Comparison of ENCODE assay signal across 10 mouse cellular contexts in the genomic region with DNA sequence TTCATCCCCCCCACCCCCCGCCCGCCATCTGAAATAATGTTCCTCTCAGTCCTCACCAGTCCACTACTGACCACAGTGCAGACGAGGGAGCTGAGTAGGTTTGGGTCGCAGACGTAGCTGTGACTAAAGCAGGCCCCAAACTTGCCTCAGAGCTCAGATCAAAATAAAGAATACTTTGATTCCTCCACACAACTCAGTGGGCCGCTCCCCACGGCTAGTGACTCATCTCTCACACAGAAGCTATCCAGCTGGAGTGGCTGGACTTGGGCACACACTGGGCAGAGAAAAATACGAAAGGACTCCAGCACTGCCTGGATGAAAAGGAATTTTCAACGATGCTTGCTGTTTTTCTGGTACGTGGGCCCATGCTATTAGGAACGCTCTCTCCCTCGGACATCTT. TPM values are rescaled to one million over a fixed set of nuclear protein-coding genes. Genes with fewer than 3 reads are reported as not detected.
DNase-seq lines count a peak whose midpoint lies in the region; ATAC-seq and TF ChIP-seq lines count a peak whose summit lies in the region.
"Had no signal": no experiment of that assay in that cellular context is flagged by ENCODE, and none has a peak within 500 bp of the region (broad histone marks: within the 10 kb centered on the region; RNA-seq: fewer than 3 reads in every experiment).

No protein-coding gene starts in this region.

- H3K9me3 ChIP-seq in kidney, postnatal 0 days (replicated peaks; ENCODE audit: low read length) = no peaks in the 10 kb centered on the region
- no peaks in the 10 kb centered on the region for H3K9me3 ChIP-seq in ES-E14 (ENCODE audit: control insufficient read depth, insufficient read depth, low read depth, low read length)
- no peaks in the 10 kb centered on the region for H3K9me3 ChIP-seq in forebrain, embryonic 12.5 days
- no peaks in the 10 kb centered on the region for H3K9me3 ChIP-seq in midbrain, embryonic 14.5 days (ENCODE audit: control insufficient read depth, low read length)
- H3K9me3 ChIP-seq: heart, embryonic 15.5 days had no signal

- H3K9ac ChIP-seq in kidney, postnatal 0 days (ENCODE audit: low read depth, low read length) = no peak overlapping the region
- peak overlapping the region; percentile 4; the same call in 1 of the 2 replicates for H3K9ac ChIP-seq in ES-E14 (ENCODE audit: insufficient read depth, low read depth, low read length, poor library complexity, severe bottlenecking)
- no peak overlapping the region for H3K9ac ChIP-seq in forebrain, embryonic 12.5 days
- H3K9ac ChIP-seq in midbrain, embryonic 14.5 days (replicated peaks; ENCODE audit: low read length) = no peak overlapping the region
- H3K9ac ChIP-seq: heart, embryonic 15.5 days; liver, embryonic 14.5 days had no signal

- TF ChIP-seq CTCF in kidney, postnatal 0 days (IDR thresholded peaks at IDR 0.05; ENCODE audit: low read depth) = no peak

- DNase-seq in kidney, postnatal 0 days (ENCODE audit: low spot score) = no peak
- DNase-seq in kidney, adult 11 months = no peak
- no peak for DNase-seq in ES-E14 (ENCODE audit: low read depth, low spot score)
- no peak for DNase-seq in midbrain, embryonic 14.5 days
- DNase-seq in layer of hippocampus, postnatal 10 days (ENCODE audit: low spot score in 2 of 2) = no peak
- no peak for DNase-seq in frontal cortex, postnatal 10 days (ENCODE audit: low spot score in 2 of 2)

- no peak for ATAC-seq in kidney, postnatal 0 days (replicated peaks; ENCODE audit: low FRiP score, low read depth)
- no peak for ATAC-seq in forebrain, embryonic 12.5 days (ENCODE audit: low FRiP score)
- ATAC-seq in midbrain, embryonic 14.5 days (ENCODE audit: low FRiP score, low TSS enrichment) = no peak
- no peak for ATAC-seq in erythroblast, adult 5-6 weeks (replicated peaks; ENCODE audit: low FRiP score, poor library complexity, severe bottlenecking)

- in situ Hi-C loops in ES-E14 (cut with MboI; ENCODE audit: low sequenced_read_pairs in 2 of 2, unreplicated experiment in 2 of 2) = no loop called here

- 75% methylated on average over 12 of the region's 12 CpGs for WGBS in kidney, postnatal 0 days
- 75% methylated on average over 12 of the region's 12 CpGs for WGBS in forebrain, embryonic 12.5 days
- WGBS in midbrain, embryonic 14.5 days = 59% methylated on average over 12 of the region's 12 CpGs

- no peaks in the 10 kb centered on the region for H3K27me3 ChIP-seq in kidney, postnatal 0 days (ENCODE audit: insufficient read depth, low read length)
- no peaks in the 10 kb centered on the region for H3K27me3 ChIP-seq in forebrain, embryonic 12.5 days
- H3K27me3 ChIP-seq in midbrain, embryonic 14.5 days (ENCODE audit: control insufficient read depth, insufficient read depth, low read length) = no peaks in the 10 kb centered on the region
- H3K27me3 ChIP-seq: heart, embryonic 15.5 days had no signal

- no peak overlapping the region for H3K4me2 ChIP-seq in kidney, postnatal 0 days (ENCODE audit: low read length)
- H3K4me2 ChIP-seq in forebrain, embryonic 12.5 days = no peak overlapping the region
- H3K4me2 ChIP-seq in midbrain, embryonic 14.5 days (ENCODE audit: low read length) = no peak overlapping the region
- H3K4me2 ChIP-seq: heart, embryonic 15.5 days had no signal

- peaks cover 13% of the 10 kb centered on the region; the same call in 1 of the 2 replicates for H3K36me3 ChIP-seq in kidney, postnatal 0 days (ENCODE audit: insufficient read depth, low read length)
- peaks cover 19% of the 10 kb centered on the region for H3K36me3 ChIP-seq in ES-E14 (ENCODE audit: control insufficient read depth, insufficient read depth, low read length, poor library complexity, severe bottlenecking)
- H3K36me3 ChIP-seq in forebrain, embryonic 12.5 days (replicated peaks) = peaks cover 39% of the 10 kb centered on the region
- peaks cover 40% of the 10 kb centered on the region for H3K36me3 ChIP-seq in midbrain, embryonic 14.5 days (ENCODE audit: control insufficient read depth, insufficient read depth, low read length)

- no peak overlapping the region for H3K4me3 ChIP-seq in kidney, postnatal 0 days (replicated peaks; ENCODE audit: low read depth, low read length)
- no peak overlapping the region for H3K4me3 ChIP-seq in ES-E14 (ENCODE audit: insufficient read depth in 1 of 2, low read depth in 1 of 2, low read length in 2 of 2, poor library complexity in 1 of 2, severe bottlenecking in 1 of 2)
- H3K4me3 ChIP-seq in forebrain, embryonic 12.5 days (replicated peaks) = no peak overlapping the region
- no peak overlapping the region for H3K4me3 ChIP-seq in midbrain, embryonic 14.5 days (replicated peaks; ENCODE audit: low read depth, low read length)
- H3K4me3 ChIP-seq: heart, embryonic 15.5 days had no signal

- H3K27ac ChIP-seq in kidney, postnatal 0 days = peak overlapping the region; percentile 42; the same call in 1 of the 2 replicates
- H3K27ac ChIP-seq in ES-E14 (ENCODE audit: insufficient read depth, low read depth, low read length, poor library complexity, severe bottlenecking) = no peak overlapping the region
- H3K27ac ChIP-seq in forebrain, embryonic 12.5 days = peak overlapping the region; percentile 86
- peak overlapping the region; percentile 62 for H3K27ac ChIP-seq in midbrain, embryonic 14.5 days (replicated peaks; ENCODE audit: low read depth, low read length)
- H3K27ac ChIP-seq: liver, embryonic 14.5 days had no signal

- H3K4me1 ChIP-seq in kidney, postnatal 0 days (replicated peaks; ENCODE audit: insufficient read depth, low read length) = no peaks in the 10 kb centered on the region; the same call in 1 of the 2 replicates
- H3K4me1 ChIP-seq in ES-E14 (ENCODE audit: control insufficient read depth in 2 of 2, insufficient read depth in 2 of 2, low read length in 2 of 2, poor library complexity in 1 of 2) = peaks cover 0 to 19% of the 10 kb centered on the region in 2 experiments; a peak in 1 of 4 replicates
- H3K4me1 ChIP-seq in forebrain, embryonic 12.5 days = peaks cover 48% of the 10 kb centered on the region
- H3K4me1 ChIP-seq in midbrain, embryonic 14.5 days (ENCODE audit: control insufficient read depth, insufficient read depth, low read length) = peaks cover 20% of the 10 kb centered on the region; the same call in 1 of the 2 replicates

TF ChIP-seq in ES-E14, 5 proteins besides CTCF, POLR2A, EP300 and RAD21:
- TF ChIP-seq CHD2 (IDR thresholded peaks at IDR 0.05; ENCODE audit: low read depth, low read length) (no peak), ZC3H11A (IDR thresholded peaks at IDR 0.05; ENCODE audit: borderline replicate concordance, low read depth, low read length) (no peak)

RNA-seq across cellular contexts. Expression of a gene that starts 10.8 kb away (rescaled TPM):
- polyA plus RNA-seq in kidney, postnatal 0 days (2015; fragmentation: Nextera tagmentation; extraction: Ambion mirVana) = 17.6 and 19.8 TPM in 2 replicates
- 55.6 and 57.6 TPM in 2 replicates for total RNA-seq in ES-E14 (2012; rRNA removed)
- polyA plus RNA-seq in forebrain, embryonic 12.5 days (2016; fragmentation: Nextera tagmentation; extraction: Ambion mirVana) = 31.0 and 40.3 TPM in 2 replicates
- 25.8 and 29.6 TPM in 2 replicates for polyA plus RNA-seq in midbrain, embryonic 14.5 days (2014; fragmentation: Nextera tagmentation; extraction: Ambion mirVana)
- 1.3 and 12.3 TPM in 2 replicates for total RNA-seq in erythroblast, adult 5-6 weeks (2015; ENCODE audit: low replicate concordance)
- total RNA-seq in erythroblast, adult 5-6 weeks (2017; ENCODE audit: low replicate concordance) = 10.2 and 16.3 TPM in 2 replicates
- 10 to 100 TPM; 43.1 to 49.0 TPM for total RNA-seq in layer of hippocampus, postnatal 10 days (2021)

RNA-seq across cellular contexts. Expression of a gene that starts 22.4 kb away (rescaled TPM):
- polyA plus RNA-seq in kidney, postnatal 0 days (2015; fragmentation: Nextera tagmentation; extraction: Ambion mirVana) = 101 and 106 TPM in 2 replicates
- total RNA-seq in ES-E14 (2012; rRNA removed) = 112 and 153 TPM in 2 replicates
- polyA plus RNA-seq in forebrain, embryonic 12.5 days (2016; fragmentation: Nextera tagmentation; extraction: Ambion mirVana) = 168 and 172 TPM in 2 replicates
- 73.9 and 76.4 TPM in 2 replicates for polyA plus RNA-seq in midbrain, embryonic 14.5 days (2014; fragmentation: Nextera tagmentation; extraction: Ambion mirVana)
- 13.6 and 14.4 TPM in 2 replicates for total RNA-seq in erythroblast, adult 5-6 weeks (2015; ENCODE audit: low replicate concordance)
- total RNA-seq in erythroblast, adult 5-6 weeks (2017; ENCODE audit: low replicate concordance) = 22.0 and 32.9 TPM in 2 replicates
- 10 to 100 TPM; 56.3 to 61.8 TPM for total RNA-seq in layer of hippocampus, postnatal 10 days (2021)
